Mouse (Mus musculus) cerebellum, adult 2 months (tissue): ENCODE measurements around the gene Ppp4r3a. TPM values are rescaled to one million over a fixed set of nuclear protein-coding genes. Genes with fewer than 3 reads are reported as not detected.

Experiments used
- DNase-seq, 2 experiments: peaks; one replicate each; pipeline ENCODE4 v3.0.0; 2021
- H3K27ac ChIP-seq: fragments of 200-500 bp; 2 replicates; pipeline ENCODE4 v1.5.1; 2012; ENCODE audit warnings: low read length, control low read depth, inconsistent platforms; ENCODE audit not compliant: insufficient read depth
- H3K27me3 ChIP-seq: fragments of 200-500 bp; 2 replicates; pipeline ENCODE4 v1.6.1; 2012; ENCODE audit warnings: inconsistent platforms, mild to moderate bottlenecking, low read length, moderate library complexity; ENCODE audit not compliant: control insufficient read depth, insufficient read depth
- H3K4me1 ChIP-seq: fragments of 200-500 bp; 2 replicates; pipeline ENCODE4 v1.6.1; 2011; ENCODE audit warnings: low read length; ENCODE audit not compliant: control insufficient read depth, insufficient read depth
- H3K4me3 ChIP-seq: fragments of 200-500 bp; replicated peaks from 2 replicates; pipeline ENCODE3; 2011; ENCODE audit warnings: mild to moderate bottlenecking, low read depth, low read length, control low read depth; ENCODE audit not compliant: insufficient read depth
- CTCF ChIP-seq: fragments of 200-500 bp; IDR thresholded peaks from 2 replicates; pipeline ENCODE4 v1.5.1; 2011; ENCODE audit warnings: low read depth, mild to moderate bottlenecking, control low read depth, low read length, moderate library complexity, borderline replicate concordance; ENCODE audit not compliant: insufficient read depth
- POLR2A ChIP-seq: fragments of 200-500 bp; IDR thresholded peaks from 2 replicates; pipeline ENCODE4 v1.6.1; 2011; ENCODE audit warnings: low read length, control low read depth, borderline replicate concordance; ENCODE audit not compliant: insufficient read depth
- WGBS: fragments of 180-500 bp; shearing (Covaris S2); methylation state at CpG from one replicate; pipeline ENCODE4 v1.1.7; 2018; 5-methylcytosine and 5-hydroxymethylcytosine counted together
- polyA plus RNA-seq: library from polyadenylated mRNA; depleted of rRNA; stranded (reverse); fragments of >200 nt; gene quantifications from 2 replicates; pipeline ENCODE4 v1.2.3, GENCODE M21; 2012

The Ppp4r3a gene
- polyA plus RNA-seq, 1 experiment = 35.1 TPM

- DNase-seq = no peak
- TF ChIP-seq CTCF (no peak), POLR2A (no peak)
- H3K4me1 ChIP-seq = peaks cover 15% of the 10 kb centered on the region; the same call in 1 of the 2 replicates
- 90% methylated on average over 4 of the region's 4 CpGs for WGBS
- H3K27ac ChIP-seq = no peak overlapping the region
- no peaks in the 10 kb centered on the region for H3K27me3 ChIP-seq
- H3K4me3 ChIP-seq = no peak overlapping the region
These were observed 74.3 kb downstream of the Ppp4r3a start for GRCm38 (mm10) chr12:101009225-101009624.

- H3K27ac ChIP-seq = no peak overlapping the region
These were observed 74.9 kb downstream of the Ppp4r3a start for GRCm38 (mm10) chr12:101008648-101009047.

GRCm38 (mm10) chr12:101007968-101008481, 75.5 kb downstream of the Ppp4r3a start:
- Histone ChIP-seq H3K27ac (no peak overlapping the region), H3K27me3 (no peaks in the 10 kb centered on the region), H3K4me3 (no peak overlapping the region), H3K4me1 (peaks cover 15% of the 10 kb centered on the region; the same call in 1 of the 2 replicates)
- WGBS = 10% methylated on average over 10 of the region's 10 CpGs
- no peak for TF ChIP-seq CTCF
- no peak for TF ChIP-seq POLR2A
- peak; percentile 60 to 79 for DNase-seq

More at GRCm38 (mm10) chr12:101008648-101009047, 74.9 kb downstream of the Ppp4r3a start:
- Histone ChIP-seq H3K4me3 (no peak overlapping the region), H3K27me3 (no peaks in the 10 kb centered on the region), H3K4me1 (peaks cover 15% of the 10 kb centered on the region; the same call in 1 of the 2 replicates)
- DNase-seq = no peak
- WGBS = 50% methylated on average over 4 of the region's 4 CpGs
- TF ChIP-seq CTCF = no peak
- no peak for TF ChIP-seq POLR2A

- Histone ChIP-seq H3K4me1 (peaks cover 15% of the 10 kb centered on the region; the same call in 1 of the 2 replicates), H3K27me3 (no peaks in the 10 kb centered on the region), H3K4me3 (no peak overlapping the region), H3K27ac (no peak overlapping the region)
- no peak for DNase-seq
- TF ChIP-seq POLR2A (no peak), CTCF (no peak)
- WGBS = 92% methylated on average over 9 of the region's 9 CpGs
These were observed 76.1 kb downstream of the Ppp4r3a start for GRCm38 (mm10) chr12:101007427-101007826.

GRCm38 (mm10) chr12:101005665-101006420, 77.7 kb downstream of the Ppp4r3a start:
- H3K4me3 ChIP-seq = no peak overlapping the region
- TF ChIP-seq CTCF (no peak), POLR2A (no peak)
- peak in 1 of 2 experiments; percentile 36 for DNase-seq
- no peak overlapping the region for H3K27ac ChIP-seq
- 50% methylated on average over 12 of the region's 12 CpGs for WGBS
- peaks cover 15% of the 10 kb centered on the region; the same call in 1 of the 2 replicates for H3K4me1 ChIP-seq
- no peaks in the 10 kb centered on the region for H3K27me3 ChIP-seq

GRCm38 (mm10) chr12:101004982-101005381, 78.5 kb downstream of the Ppp4r3a start:
- Histone ChIP-seq H3K4me3 (no peak overlapping the region), H3K27ac (no peak overlapping the region), H3K4me1 (peaks cover 15% of the 10 kb centered on the region; the same call in 1 of the 2 replicates), H3K27me3 (no peaks in the 10 kb centered on the region)
- WGBS = 58% methylated on average over 5 of the region's 5 CpGs
- DNase-seq = no peak
- TF ChIP-seq POLR2A = no peak
- TF ChIP-seq CTCF = no peak

- DNase-seq = no peak
- no peak overlapping the region for H3K4me3 ChIP-seq
- TF ChIP-seq CTCF (no peak), POLR2A (no peak)
- no peaks in the 10 kb centered on the region for H3K27me3 ChIP-seq
- H3K4me1 ChIP-seq = peaks cover 9% of the 10 kb centered on the region; the same call in 1 of the 2 replicates
- no peak overlapping the region for H3K27ac ChIP-seq
- 81% methylated on average over 4 of the region's 4 CpGs for WGBS
These were observed 80.5 kb downstream of the Ppp4r3a start for GRCm38 (mm10) chr12:101002801-101003513.
